Mouse (Mus musculus) adrenal gland, adult (tissue): ENCODE data around the gene Prom2.

Experiments used
- DNase-seq, 2 experiments: peaks; one replicate each; pipeline ENCODE4 v3.0.0; 2022 to 2023; ENCODE audit warnings: low spot score in 1 of 2; ENCODE audit not compliant: inconsistent age in 2 of 2

The Prom2 gene

GRCm38 (mm10) chr2:127541185-127541584, at the start of gene Prom2:
TSS of gene Prom2 (minus strand) at chr2:127541467.
- DNase-seq: no peak

GRCm38 (mm10) chr2:127590840-127591239, 49.6 kb upstream of the Prom2 start:
- DNase-seq: no peak

- no peak for DNase-seq
These were observed 48.9 kb upstream of the Prom2 start for GRCm38 (mm10) chr2:127590204-127590603.

- no peak for DNase-seq
These were observed 47.6 kb upstream of the Prom2 start for GRCm38 (mm10) chr2:127588897-127589296.

GRCm38 (mm10) chr2:127587514-127587844, 46.2 kb upstream of the Prom2 start:
- no peak for DNase-seq

GRCm38 (mm10) chr2:127586694-127587513, 45.6 kb upstream of the Prom2 start, which contains the start of the genes Zfp661 and Mrps5:
TSS of gene Zfp661 (minus strand) at chr2:127587094.
TSS of gene Mrps5 (plus strand) at chr2:127587222.
- DNase-seq: peak; percentile 85 to 97

GRCm38 (mm10) chr2:127584436-127584858, 43.2 kb upstream of the Prom2 start:
- peak; percentile 95 to 98 for DNase-seq

GRCm38 (mm10) chr2:127573322-127573721, 32.1 kb upstream of the Prom2 start:
- DNase-seq: no peak

- DNase-seq: peak; percentile 72 to 91
These were observed 18.1 kb upstream of the Prom2 start for GRCm38 (mm10) chr2:127559070-127559966.

- DNase-seq: no peak
These were observed 9.8 kb upstream of the Prom2 start for GRCm38 (mm10) chr2:127551078-127551477.

- DNase-seq: no peak
These were observed 9.2 kb upstream of the Prom2 start for GRCm38 (mm10) chr2:127550446-127550845.

- DNase-seq: no peak
These were observed 8.4 kb upstream of the Prom2 start for GRCm38 (mm10) chr2:127549711-127550110.

GRCm38 (mm10) chr2:127548342-127549074, 7.2 kb upstream of the Prom2 start:
- no peak for DNase-seq

- no peak for DNase-seq
These were observed 430 bp upstream of the Prom2 start for GRCm38 (mm10) chr2:127541697-127542096.

GRCm38 (mm10) chr2:127539494-127539893, 1.8 kb downstream of the Prom2 start:
- DNase-seq: peak in 1 of 2 experiments; percentile 47

- DNase-seq: peak; percentile 30 to 82
These were observed 3.7 kb downstream of the Prom2 start for GRCm38 (mm10) chr2:127537548-127537947.

GRCm38 (mm10) chr2:127535363-127535762, 5.9 kb downstream of the Prom2 start:
- no peak for DNase-seq

GRCm38 (mm10) chr2:127532379-127532778, 8.9 kb downstream of the Prom2 start:
- peak in 1 of 2 experiments; percentile 60 for DNase-seq

GRCm38 (mm10) chr2:127531592-127531991, 9.7 kb downstream of the Prom2 start:
- no peak for DNase-seq

GRCm38 (mm10) chr2:127530418-127530817, 10.8 kb downstream of the Prom2 start:
- no peak for DNase-seq
